Mouse (Mus musculus): ENCODE data around the gene Praf2.

GRCm38 (mm10) chrX:7763631-7764393, 35.6 kb downstream of the Praf2 start:
- TF ChIP-seq POLR2A (IDR thresholded peaks at IDR 0.05; ENCODE audit: low read depth, low read length) = no peak
- no peak for TF ChIP-seq CTCF (conservative IDR thresholded peaks at IDR 0.05 in 1 of 2, IDR thresholded peaks at IDR 0.05 in 1 of 2; ENCODE audit: low read depth in 2 of 2, low read length in 2 of 2)
- TF ChIP-seq BHLHE40 (IDR thresholded peaks at IDR 0.05; ENCODE audit: low read depth, low read length) = no peak
- TF ChIP-seq MEF2A (IDR thresholded peaks at IDR 0.05; ENCODE audit: borderline replicate concordance, low read depth, low read length) = no peak
- no peak for TF ChIP-seq ETS1 (conservative IDR thresholded peaks at IDR 0.05; ENCODE audit: low read depth, low read length)
- no peak for TF ChIP-seq GABPA (IDR thresholded peaks at IDR 0.05; ENCODE audit: insufficient replicate concordance, low read depth, low read length)
- TF ChIP-seq E2F4 (IDR thresholded peaks at IDR 0.05; ENCODE audit: insufficient replicate concordance, low read depth, low read length) = no peak
- TF ChIP-seq CHD2 (IDR thresholded peaks at IDR 0.05; ENCODE audit: low read length) = no peak
- no peak for TF ChIP-seq POLR2AphosphoS2 (IDR thresholded peaks at IDR 0.05; ENCODE audit: low read depth, low read length)
- no peak for TF ChIP-seq EP300 (IDR thresholded peaks at IDR 0.05; ENCODE audit: low read length)
- no peak for TF ChIP-seq RCOR1 (conservative IDR thresholded peaks at IDR 0.05; ENCODE audit: low read depth, low read length)

Data from CH12.LX (cell line).